Mouse (Mus musculus): ENCODE measurements around the gene Actb.

The Actb gene

DNA sequence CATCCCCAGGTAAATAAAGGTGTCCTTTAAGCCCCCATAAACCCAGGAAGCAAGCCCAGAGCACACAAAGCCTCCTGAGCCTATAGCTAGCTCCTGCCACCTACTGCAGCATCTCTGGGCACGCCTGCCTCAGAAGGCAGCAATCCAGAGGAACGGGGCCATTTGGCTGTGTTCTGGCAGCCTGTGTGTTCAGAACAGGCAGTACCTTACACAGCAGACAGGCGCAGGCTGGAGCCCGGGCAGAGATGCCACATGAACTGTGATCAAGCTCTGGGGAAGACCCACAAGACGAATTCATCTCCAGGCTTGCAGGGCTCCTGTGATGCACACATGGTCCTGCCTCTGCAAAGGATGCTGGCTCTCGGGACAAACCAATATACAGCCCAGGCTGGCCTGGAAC, 26.3 kb downstream of the Actb start:
- in situ Hi-C loops (cut with MboI, MseI), result loop anchor here (5.0 to 10.0 kb wide), 2 partner anchors 55 to 157 kb away; no protein-coding TSS in a partner anchor

DNA sequence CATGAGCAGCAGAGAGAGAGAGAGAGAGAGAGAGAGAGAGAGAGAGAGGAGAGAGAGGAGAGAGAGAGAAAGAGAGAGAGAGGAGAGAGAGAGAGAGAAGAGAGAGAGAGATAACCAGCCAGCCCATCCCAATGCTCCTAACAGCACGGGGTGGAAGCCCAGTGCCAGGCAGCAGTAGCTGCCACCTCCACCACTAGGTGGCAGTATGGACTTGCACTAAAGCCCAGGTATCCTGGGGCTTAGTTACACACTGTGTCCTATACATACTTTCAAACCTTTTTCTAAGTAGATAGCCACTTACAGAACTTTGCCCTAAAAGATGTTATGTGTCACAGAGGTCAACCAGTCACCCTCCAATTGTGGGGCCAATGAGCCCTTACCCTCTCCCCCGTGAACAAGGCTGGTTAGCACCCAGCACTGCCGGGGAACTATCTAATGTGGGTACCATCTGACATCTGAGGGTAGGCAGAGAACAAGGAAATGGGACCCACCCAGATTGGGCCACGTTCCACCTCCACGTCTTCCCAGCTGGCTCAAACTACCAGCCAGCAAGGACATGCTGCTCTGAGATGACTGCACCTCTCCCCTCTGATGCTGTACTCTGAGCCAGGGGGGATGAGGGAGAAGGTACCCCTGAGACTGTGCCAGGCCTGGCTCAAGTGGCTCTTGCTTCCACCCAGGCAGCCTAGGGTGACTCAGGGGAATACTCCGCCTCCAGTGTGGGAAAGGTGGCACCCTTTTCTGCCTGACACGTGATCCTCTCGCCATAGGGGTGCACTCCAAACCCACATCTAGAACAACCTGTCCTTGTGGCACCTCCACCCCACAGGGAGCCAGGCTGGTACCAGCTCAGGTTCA, 27.0 kb downstream of the Actb start:
- in situ Hi-C loops (cut with MboI, MseI), result loop anchor here (5.0 to 10.0 kb wide), 3 partner anchors 55 to 158 kb away; no protein-coding TSS in a partner anchor

DNA sequence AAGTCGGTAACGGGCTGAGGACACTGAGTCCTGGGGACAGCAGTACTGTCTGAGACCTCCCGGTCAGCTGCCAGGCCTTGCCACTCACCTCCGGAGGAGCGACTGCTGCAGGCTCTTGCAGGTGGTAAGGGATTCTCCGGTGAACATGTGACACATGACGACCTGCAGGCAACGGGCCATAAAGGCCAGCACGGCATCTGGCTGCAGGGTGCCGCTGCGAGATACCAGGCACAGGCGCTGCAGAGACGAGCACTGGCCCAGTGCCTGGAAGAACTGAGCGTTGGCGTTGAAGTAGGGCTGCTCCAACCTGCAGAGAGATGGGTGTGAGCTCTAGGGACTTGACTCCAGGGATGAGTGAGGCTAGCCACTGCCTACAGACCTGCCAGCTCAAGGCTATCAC, 28.0 kb downstream of the Actb start:
- in situ Hi-C loops (cut with MboI, MseI), result loop anchor here in 1 of 2 experiments (5.0 kb wide), 1 partner anchor 116 kb away; no protein-coding TSS in a partner anchor

- in situ Hi-C loops (cut with MboI, MseI), result loop anchor here in 1 of 2 experiments (5.0 kb wide), 1 partner anchor 115 kb away; no protein-coding TSS in a partner anchor
Observed at GRCm38 (mm10) chr5:142877337-142878280, 28.9 kb downstream of the Actb start.

GRCm38 (mm10) chr5:142876896-142877295, 29.7 kb downstream of the Actb start:
- in situ Hi-C loops (cut with MboI, MseI), result loop anchor here in 1 of 2 experiments (5.0 kb wide), 1 partner anchor 115 kb away; no protein-coding TSS in a partner anchor

- in situ Hi-C loops (cut with MboI, MseI), result loop anchor here in 1 of 2 experiments (5.0 kb wide), 1 partner anchor 113 kb away; no protein-coding TSS in a partner anchor
Observed at GRCm38 (mm10) chr5:142875513-142875905, 31.0 kb downstream of the Actb start.

DNA sequence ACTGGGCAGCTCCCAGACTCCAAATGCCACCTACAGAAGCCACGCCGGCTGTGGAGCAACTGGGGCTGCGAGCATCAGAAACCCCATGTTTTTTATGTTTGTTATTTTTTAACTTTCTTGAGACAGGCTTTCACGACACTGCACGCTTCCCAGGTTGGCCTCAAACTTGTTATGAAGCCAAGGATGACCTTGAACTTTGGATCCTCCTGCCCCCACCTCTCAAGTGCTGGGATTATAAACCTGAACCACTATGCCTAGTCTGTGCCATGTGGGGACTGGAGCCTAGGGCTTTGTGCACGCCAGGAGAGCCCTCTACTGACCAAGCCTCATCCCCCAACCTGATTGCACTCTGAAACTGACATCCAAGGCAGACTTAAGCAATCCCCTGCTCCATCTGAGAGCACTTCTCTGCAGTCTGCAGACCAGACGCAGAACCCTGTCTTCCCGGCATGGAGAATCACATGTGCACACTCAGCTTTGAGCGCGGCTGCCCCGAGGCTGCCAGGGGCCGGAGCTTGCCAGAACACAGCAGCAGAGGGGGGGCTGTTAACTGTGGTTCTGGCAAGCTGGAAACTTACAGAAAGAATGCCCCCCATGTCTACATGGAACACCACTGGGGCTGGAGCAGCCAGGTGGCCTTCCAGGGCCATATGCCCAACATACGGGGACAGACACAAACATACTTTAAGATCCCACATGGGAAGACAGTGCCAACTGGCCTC, 31.6 kb downstream of the Actb start:
- in situ Hi-C loops (cut with MboI, MseI), result loop anchor here (5.0 kb wide), 2 partner anchors 103 to 113 kb away; no protein-coding TSS in a partner anchor

GRCm38 (mm10) chr5:142873718-142874117, 32.8 kb downstream of the Actb start:
- in situ Hi-C loops (cut with MboI, MseI), result loop anchor here in 1 of 2 experiments (5.0 kb wide), 1 partner anchor 101 kb away; no protein-coding TSS in a partner anchor

- in situ Hi-C loops (cut with MboI, MseI), result loop anchor here in 1 of 2 experiments (5.0 kb wide), 1 partner anchor 99 kb away; no protein-coding TSS in a partner anchor
Observed at GRCm38 (mm10) chr5:142871765-142872164, 34.8 kb downstream of the Actb start.

DNA sequence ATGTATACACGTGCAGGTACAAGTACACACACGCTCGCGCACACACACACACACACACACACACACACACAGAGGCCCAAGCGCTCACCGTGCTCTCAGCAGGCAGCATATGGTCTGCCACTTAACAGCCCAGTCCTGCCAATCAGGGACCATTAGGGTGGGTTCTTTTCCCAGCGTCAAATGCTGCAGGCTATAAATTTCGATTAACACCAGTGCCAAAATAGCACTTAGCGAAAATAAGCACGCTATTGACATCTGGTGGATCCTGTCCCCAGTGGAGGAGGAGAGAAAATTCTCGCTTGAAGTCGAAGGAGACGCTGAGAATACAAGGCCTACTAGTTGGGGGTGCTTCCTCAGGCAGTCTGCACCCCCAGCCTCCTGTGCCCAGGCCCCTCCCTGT, 37.1 kb downstream of the Actb start:
- in situ Hi-C loops (cut with MboI, MseI), result no loop called here

GRCm38 (mm10) chr5:142857763-142858229, 48.8 kb downstream of the Actb start:
- in situ Hi-C loops (cut with MboI, MseI), result no loop called here

DNA sequence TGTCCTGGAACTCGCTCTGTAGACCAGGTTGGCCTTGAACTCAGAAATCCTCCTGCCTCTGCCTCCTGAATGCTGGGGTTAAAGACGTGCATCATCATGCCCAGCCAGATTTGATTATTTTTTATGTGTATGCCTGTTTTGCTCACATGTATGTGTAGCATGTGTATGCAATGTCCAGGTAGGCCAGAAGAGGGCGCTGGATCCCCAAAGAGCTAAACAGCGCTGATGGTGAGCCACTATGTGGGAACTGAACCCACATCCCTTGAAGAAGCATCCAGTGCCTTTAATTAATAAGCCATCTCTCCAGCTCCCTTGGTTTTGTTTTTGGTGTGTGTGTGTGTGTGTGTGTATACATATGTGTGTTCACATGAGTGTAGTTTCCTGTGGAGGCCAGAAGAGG, 50.1 kb downstream of the Actb start:
- in situ Hi-C loops (cut with MboI, MseI), result no loop called here

DNA sequence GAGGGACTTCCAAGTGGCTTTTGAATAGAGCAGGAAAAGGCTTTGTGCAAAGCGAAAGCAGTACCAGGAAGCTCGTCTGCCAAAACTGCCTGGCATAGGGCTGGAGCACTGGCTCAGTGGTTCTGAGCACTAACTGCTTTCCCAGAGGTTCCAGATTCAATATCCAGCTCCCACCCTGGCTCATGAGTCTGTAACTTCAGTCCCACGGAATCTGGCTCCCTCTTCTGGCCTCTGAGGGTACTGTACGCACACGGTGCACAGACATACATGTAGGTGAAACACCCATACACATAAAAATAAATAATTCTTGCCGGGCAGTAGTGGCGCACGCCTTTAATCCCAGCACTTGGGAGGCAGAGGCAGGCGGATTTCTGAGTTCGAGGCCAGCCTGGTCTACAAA, 51.7 kb downstream of the Actb start:
- in situ Hi-C loops (cut with MboI, MseI), result no loop called here

DNA sequence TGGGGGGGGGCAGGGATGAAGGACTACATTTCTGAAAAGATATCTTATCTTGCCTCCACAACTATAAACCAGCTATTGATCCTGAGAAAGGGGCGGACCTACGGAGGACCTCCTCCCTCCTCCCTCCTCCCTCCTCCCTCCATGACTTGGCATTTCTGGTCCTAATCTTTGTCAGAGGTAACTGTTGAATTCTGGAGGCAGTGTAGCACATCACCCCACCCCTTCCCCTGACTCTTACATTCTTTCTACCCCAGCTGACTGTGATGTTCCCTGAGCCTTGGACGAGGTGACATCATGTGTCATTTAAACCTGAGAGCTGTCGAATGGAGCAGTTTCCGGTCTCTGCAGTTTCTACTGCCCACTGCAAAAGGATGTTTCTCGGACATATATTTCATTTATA, 53.0 kb downstream of the Actb start:
- in situ Hi-C loops (cut with MboI, MseI), result no loop called here

Data from T-helper 17 cell (primary cell).